Mouse (Mus musculus): ENCODE data around the gene Zfp598. TPM values are rescaled to one million over a fixed set of nuclear protein-coding genes. Genes with fewer than 3 reads are reported as not detected.

The Zfp598 gene
- polyA plus RNA-seq, 1 experiment from 2014 or later = 34.4 TPM

GRCm38 (mm10) chr17:24644030-24644715 lies 25.3 kb upstream of the Zfp598 start:
- no peaks in the 10 kb centered on the region for H3K27me3 ChIP-seq (ENCODE audit: control insufficient read depth, insufficient read depth, low read length)
- H3K9me3 ChIP-seq (ENCODE audit: control insufficient read depth, low read length) = no peaks in the 10 kb centered on the region
- peak overlapping the region; percentile 22 for H3K4me2 ChIP-seq (replicated peaks; ENCODE audit: low read depth, low read length)
- 36% methylated on average over 7 of the region's 7 CpGs for WGBS
- peaks cover 15% of the 10 kb centered on the region for H3K36me3 ChIP-seq (ENCODE audit: control insufficient read depth, insufficient read depth, low read length)
- H3K4me3 ChIP-seq (ENCODE audit: low read length) = peak overlapping the region; percentile 12; the same call in 1 of the 2 replicates
- H3K4me1 ChIP-seq (ENCODE audit: control insufficient read depth, insufficient read depth, low read length) = peaks cover 47% of the 10 kb centered on the region
- H3K9ac ChIP-seq (ENCODE audit: low read depth, low read length) = peak overlapping the region; percentile 28; the same call in 1 of the 2 replicates
- peak overlapping the region; percentile 76 for H3K27ac ChIP-seq (ENCODE audit: low read depth, low read length)
- ATAC-seq (ENCODE audit: low FRiP score, low TSS enrichment) = no peak

DNA sequence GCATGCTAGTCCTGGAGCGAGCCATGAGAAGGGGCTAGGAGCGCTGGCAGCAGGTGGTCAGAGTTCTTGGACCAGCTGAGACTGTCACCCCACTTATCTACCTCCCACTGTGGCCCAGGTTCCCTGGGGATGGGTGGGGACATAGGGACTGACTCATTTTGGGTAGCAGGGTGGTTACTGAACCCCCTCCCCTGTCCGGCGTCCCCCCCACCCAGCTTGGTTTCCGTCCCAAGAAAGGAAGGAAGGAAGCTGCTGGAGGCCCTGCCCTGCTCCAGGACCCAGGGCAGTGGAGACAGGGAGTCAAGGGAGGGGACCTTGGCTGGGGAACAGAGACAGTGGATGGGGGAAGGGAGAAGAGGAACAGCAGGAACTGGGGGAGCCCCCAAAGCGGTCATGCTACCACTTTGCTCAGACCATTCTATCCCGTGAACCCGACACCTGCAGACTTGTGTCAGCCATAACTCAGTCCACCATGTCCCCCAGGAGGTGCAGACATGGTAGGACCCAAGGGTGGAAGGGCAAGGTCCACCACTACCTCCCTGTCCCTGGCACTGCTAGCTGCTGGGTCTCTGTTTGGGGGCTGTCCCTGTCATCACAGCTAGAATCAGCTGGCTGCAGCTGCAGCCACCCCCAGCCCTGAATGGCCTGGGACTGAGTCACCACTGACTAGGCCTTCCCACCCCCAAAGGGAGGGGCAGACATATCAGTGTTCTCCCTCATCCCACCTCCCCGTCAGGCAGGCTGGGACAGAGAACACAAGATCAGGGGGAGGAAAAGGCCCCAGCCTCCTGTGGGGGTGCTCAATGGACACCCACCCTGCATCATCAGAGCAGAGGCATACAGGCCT lies 24.4 kb upstream of the Zfp598 start:
- no peak overlapping the region; the same call in 1 of the 2 replicates for H3K4me3 ChIP-seq (ENCODE audit: low read length)

DNA sequence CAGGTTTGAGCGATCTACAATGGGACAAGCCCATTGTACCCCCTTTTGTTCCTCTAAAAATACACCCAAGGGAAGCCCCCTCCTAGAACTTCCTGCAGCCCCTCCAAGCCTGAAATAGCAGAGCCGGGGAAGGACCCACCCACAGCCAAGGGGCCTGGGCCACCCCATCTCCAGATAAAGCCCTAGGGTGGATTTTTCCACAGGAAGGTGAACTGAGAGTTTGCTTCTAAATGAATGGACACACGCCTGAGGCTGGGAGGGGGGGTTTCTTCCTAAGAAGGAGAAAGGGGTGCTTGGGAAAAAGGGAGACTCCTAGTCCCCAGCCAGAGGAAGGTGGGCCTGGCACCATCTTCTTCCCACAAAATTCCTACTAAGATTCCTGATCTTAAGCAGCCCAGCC lies 23.6 kb upstream of the Zfp598 start:
- WGBS = 86% methylated on average over 3 of the region's 3 CpGs
- ATAC-seq (ENCODE audit: low FRiP score, low TSS enrichment) = no peak
- no peak overlapping the region for H3K4me3 ChIP-seq (ENCODE audit: low read length)
- peaks cover 46% of the 10 kb centered on the region for H3K4me1 ChIP-seq (ENCODE audit: control insufficient read depth, insufficient read depth, low read length)
- H3K27me3 ChIP-seq (ENCODE audit: control insufficient read depth, insufficient read depth, low read length) = no peaks in the 10 kb centered on the region
- no peaks in the 10 kb centered on the region for H3K9me3 ChIP-seq (ENCODE audit: control insufficient read depth, low read length)
- H3K36me3 ChIP-seq (ENCODE audit: control insufficient read depth, insufficient read depth, low read length) = peaks cover 7% of the 10 kb centered on the region
- no peak overlapping the region for H3K4me2 ChIP-seq (replicated peaks; ENCODE audit: low read depth, low read length)
- no peak overlapping the region for H3K9ac ChIP-seq (ENCODE audit: low read depth, low read length)
- no peak overlapping the region; the same call in 1 of the 2 replicates for H3K27ac ChIP-seq (ENCODE audit: low read depth, low read length)

More for the DNA sequence above, 24.4 kb upstream of the Zfp598 start:
- Histone ChIP-seq H3K4me2 (replicated peaks; ENCODE audit: low read depth, low read length) (peak overlapping the region; percentile 22; the same call in 1 of the 2 replicates), H3K36me3 (ENCODE audit: control insufficient read depth, insufficient read depth, low read length) (peaks cover 15% of the 10 kb centered on the region), H3K4me1 (ENCODE audit: control insufficient read depth, insufficient read depth, low read length) (peaks cover 43% of the 10 kb centered on the region), H3K9me3 (ENCODE audit: control insufficient read depth, low read length) (no peaks in the 10 kb centered on the region), H3K27ac (ENCODE audit: low read depth, low read length) (peak overlapping the region; percentile 76), H3K9ac (ENCODE audit: low read depth, low read length) (no peak overlapping the region; the same call in 1 of the 2 replicates), H3K27me3 (ENCODE audit: control insufficient read depth, insufficient read depth, low read length) (no peaks in the 10 kb centered on the region)
- 71% methylated on average over 9 of the region's 9 CpGs for WGBS
- 0 out of 2 replicates have a peak, but pooled peaks have one; percentile 5 for ATAC-seq (ENCODE audit: low FRiP score, low TSS enrichment)

GRCm38 (mm10) chr17:24646381-24646780 lies 23.1 kb upstream of the Zfp598 start:
- Histone ChIP-seq H3K4me3 (ENCODE audit: low read length) (no peak overlapping the region), H3K27me3 (ENCODE audit: control insufficient read depth, insufficient read depth, low read length) (no peaks in the 10 kb centered on the region), H3K9me3 (ENCODE audit: control insufficient read depth, low read length) (no peaks in the 10 kb centered on the region), H3K27ac (ENCODE audit: low read depth, low read length) (peak overlapping the region; percentile 51; the same call in 1 of the 2 replicates), H3K36me3 (ENCODE audit: control insufficient read depth, insufficient read depth, low read length) (peaks cover 5% of the 10 kb centered on the region), H3K4me1 (ENCODE audit: control insufficient read depth, insufficient read depth, low read length) (peaks cover 46% of the 10 kb centered on the region), H3K4me2 (replicated peaks; ENCODE audit: low read depth, low read length) (no peak overlapping the region), H3K9ac (ENCODE audit: low read depth, low read length) (no peak overlapping the region)
- ATAC-seq (ENCODE audit: low FRiP score, low TSS enrichment) = no peak
- WGBS = 86% methylated on average over 4 of the region's 4 CpGs

DNA sequence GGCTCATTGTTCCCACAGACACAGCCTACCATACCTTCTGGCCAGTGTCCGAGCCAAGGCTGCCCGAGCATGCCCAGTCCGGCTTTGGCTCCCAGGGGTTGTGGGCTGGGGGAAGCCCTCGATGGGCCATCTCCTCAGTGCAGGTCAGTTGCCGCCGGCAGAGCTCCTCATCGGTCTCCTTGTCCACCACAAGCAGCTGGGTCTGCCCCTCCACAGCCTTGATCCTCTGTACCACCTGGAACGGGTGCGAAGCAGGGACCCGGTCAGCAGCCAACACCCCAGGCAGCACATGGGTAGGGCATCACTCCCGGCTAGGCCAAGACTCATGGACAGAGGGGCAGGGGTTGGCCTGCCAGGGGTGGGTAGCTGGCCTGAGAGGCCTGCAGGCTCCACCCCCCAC lies 22.0 kb upstream of the Zfp598 start:
- H3K9me3 ChIP-seq (ENCODE audit: control insufficient read depth, low read length) = no peaks in the 10 kb centered on the region
- ATAC-seq (ENCODE audit: low FRiP score, low TSS enrichment) = no peak
- WGBS = 78% methylated on average over 11 of the region's 11 CpGs
- no peaks in the 10 kb centered on the region for H3K27me3 ChIP-seq (ENCODE audit: control insufficient read depth, insufficient read depth, low read length)
- peak overlapping the region; percentile 37 for H3K9ac ChIP-seq (ENCODE audit: low read depth, low read length)
- peak overlapping the region; percentile 55; the same call in 1 of the 2 replicates for H3K27ac ChIP-seq (ENCODE audit: low read depth, low read length)
- H3K4me1 ChIP-seq (ENCODE audit: control insufficient read depth, insufficient read depth, low read length) = peaks cover 46% of the 10 kb centered on the region
- H3K4me3 ChIP-seq (ENCODE audit: low read length) = peak overlapping the region; percentile 6; the same call in 1 of the 2 replicates
- H3K36me3 ChIP-seq (ENCODE audit: control insufficient read depth, insufficient read depth, low read length) = no peaks in the 10 kb centered on the region
- H3K4me2 ChIP-seq (replicated peaks; ENCODE audit: low read depth, low read length) = peak overlapping the region; percentile 21

DNA sequence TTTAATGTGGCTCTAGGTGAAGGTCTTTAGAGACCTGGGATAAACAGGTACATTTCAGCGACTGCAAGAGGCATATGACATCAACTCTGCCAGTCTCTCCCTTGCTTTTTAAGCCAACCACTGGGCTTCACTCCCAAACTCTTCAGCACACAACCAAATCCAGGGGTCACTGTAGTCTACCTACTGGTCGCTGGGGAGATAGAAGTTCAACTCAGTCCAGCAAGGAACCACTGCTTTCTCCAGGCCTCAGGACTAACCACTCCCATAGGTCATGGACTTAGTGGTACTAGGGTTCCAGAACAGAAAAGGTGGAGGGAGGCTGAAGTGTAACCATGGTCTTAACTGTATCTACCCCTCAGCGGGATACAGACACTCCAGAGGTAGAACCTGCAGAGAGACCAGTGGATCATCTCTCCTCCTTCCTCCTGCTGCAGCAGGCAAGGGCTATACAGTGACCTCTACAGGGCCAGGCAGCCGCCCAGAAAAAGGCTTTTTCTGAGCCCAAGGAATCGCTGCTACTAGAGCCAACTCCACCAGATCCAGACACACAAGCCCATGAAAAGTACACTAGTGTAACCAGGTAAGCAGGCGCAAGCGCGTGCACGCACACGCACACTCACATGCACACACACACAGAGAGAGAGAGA lies 20.6 kb upstream of the Zfp598 start:
- Histone ChIP-seq H3K4me3 (ENCODE audit: low read length) (peak overlapping the region; percentile 77), H3K4me2 (replicated peaks; ENCODE audit: low read depth, low read length) (peak overlapping the region; percentile 97), H3K9ac (ENCODE audit: low read depth, low read length) (peak overlapping the region; percentile 90; the same call in 1 of the 2 replicates), H3K4me1 (ENCODE audit: control insufficient read depth, insufficient read depth, low read length) (peaks cover 40% of the 10 kb centered on the region), H3K9me3 (ENCODE audit: control insufficient read depth, low read length) (no peaks in the 10 kb centered on the region), H3K36me3 (ENCODE audit: control insufficient read depth, insufficient read depth, low read length) (no peaks in the 10 kb centered on the region), H3K27ac (ENCODE audit: low read depth, low read length) (no peak overlapping the region), H3K27me3 (ENCODE audit: control insufficient read depth, insufficient read depth, low read length) (no peaks in the 10 kb centered on the region)
- WGBS = 78% methylated on average over 10 of the region's 10 CpGs
- no peak for ATAC-seq (ENCODE audit: low FRiP score, low TSS enrichment)

DNA sequence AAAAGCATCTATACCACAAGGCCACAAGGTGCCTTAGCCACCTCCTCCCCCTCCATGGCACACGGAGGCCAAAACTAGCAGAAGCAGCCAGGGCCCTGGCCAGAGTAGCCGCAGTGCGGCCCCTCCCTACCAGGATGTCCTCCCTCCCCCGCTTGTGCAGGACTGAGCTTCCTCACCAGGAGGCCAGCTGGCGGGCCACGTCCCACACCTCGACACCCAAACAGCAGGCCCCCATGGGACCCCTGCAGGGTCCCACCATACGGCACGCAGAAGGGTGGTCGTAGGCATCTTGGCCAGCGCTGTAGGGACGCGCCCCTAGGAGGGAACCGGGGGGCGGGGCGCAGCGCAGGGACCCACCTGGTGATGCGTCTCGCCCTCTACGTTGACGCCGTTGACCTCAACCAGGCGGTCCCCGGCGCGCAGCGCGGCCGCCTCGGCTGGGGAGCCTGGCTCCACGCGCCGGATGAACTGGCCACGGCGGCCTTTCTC lies 19.9 kb upstream of the Zfp598 start:
- Histone ChIP-seq H3K4me3 (ENCODE audit: low read length) (peak overlapping the region; percentile 77), H3K9ac (ENCODE audit: low read depth, low read length) (peak overlapping the region; percentile 90), H3K36me3 (ENCODE audit: control insufficient read depth, insufficient read depth, low read length) (no peaks in the 10 kb centered on the region), H3K4me1 (ENCODE audit: control insufficient read depth, insufficient read depth, low read length) (peaks cover 32% of the 10 kb centered on the region), H3K9me3 (ENCODE audit: control insufficient read depth, low read length) (no peaks in the 10 kb centered on the region), H3K27ac (ENCODE audit: low read depth, low read length) (peak overlapping the region; percentile 62; the same call in 1 of the 2 replicates), H3K4me2 (replicated peaks; ENCODE audit: low read depth, low read length) (peak overlapping the region; percentile 97), H3K27me3 (ENCODE audit: control insufficient read depth, insufficient read depth, low read length) (no peaks in the 10 kb centered on the region)
- peak; percentile 43 for ATAC-seq (ENCODE audit: low FRiP score, low TSS enrichment)
- WGBS = 0% methylated on average over 25 of the region's 35 CpGs

- Histone ChIP-seq H3K4me2 (replicated peaks; ENCODE audit: low read depth, low read length) (peak within 1 kb of the TSS; percentile 97), H3K4me3 (ENCODE audit: low read length) (peak within 1 kb of the TSS; percentile 77), H3K27me3 (ENCODE audit: control insufficient read depth, insufficient read depth, low read length) (no peaks in the 10 kb centered on the region), H3K9me3 (ENCODE audit: control insufficient read depth, low read length) (no peaks in the 10 kb centered on the region), H3K36me3 (ENCODE audit: control insufficient read depth, insufficient read depth, low read length) (no peaks in the 10 kb centered on the region), H3K9ac (ENCODE audit: low read depth, low read length) (peak within 1 kb of the TSS; percentile 90), H3K27ac (ENCODE audit: low read depth, low read length) (peak within 1 kb of the TSS; percentile 62; the same call in 1 of the 2 replicates), H3K4me1 (ENCODE audit: control insufficient read depth, insufficient read depth, low read length) (peaks cover 27% of the 10 kb centered on the region)
- under 1% methylated on average over 39 of the region's 41 CpGs for WGBS
- ATAC-seq (ENCODE audit: low FRiP score, low TSS enrichment) = peak; percentile 70
Observed at GRCm38 (mm10) chr17:24650070-24650616, 19.3 kb upstream of the Zfp598 start, which contains the start of gene Slc9a3r2. Slc9a3r2 (minus strand) TSS chr17:24650327.

All from kidney, embryonic 14.5 days (tissue).